Mouse (Mus musculus) Muller cell, postnatal 12 days (primary cell): Measurements from ENCODE around the gene Adam1a.

Experiments
- DNase-seq: peaks from one replicate; pipeline ENCODE4 v3.0.0-alpha.2; 2015; ENCODE audit errors: inconsistent ontology term

Adam1a gene

GRCm38 (mm10) chr5:121500719-121501118, 44.6 kb downstream of the Adam1a start:
- DNase-seq = no peak

- DNase-seq = no peak
These were observed 52.0 kb downstream of the Adam1a start for GRCm38 (mm10) chr5:121493305-121493704.

- DNase-seq = no peak
These were observed 60.5 kb downstream of the Adam1a start for GRCm38 (mm10) chr5:121484801-121485200.

GRCm38 (mm10) chr5:121477680-121478079, 67.6 kb downstream of the Adam1a start:
- DNase-seq = peak; percentile 29

GRCm38 (mm10) chr5:121476040-121476439, 69.2 kb downstream of the Adam1a start:
- no peak for DNase-seq

- no peak for DNase-seq
These were observed 70.7 kb downstream of the Adam1a start for GRCm38 (mm10) chr5:121474610-121475009.

- no peak for DNase-seq
These were observed 72.9 kb downstream of the Adam1a start for GRCm38 (mm10) chr5:121472411-121472810.

- no peak for DNase-seq
These were observed 75.7 kb downstream of the Adam1a start for GRCm38 (mm10) chr5:121469566-121469965.
